Mouse (Mus musculus): ENCODE results near the gene Ccdc169.

Gene Ccdc169

GRCm38 (mm10) chr3:55122336-55122870 lies 14.7 kb upstream of the Ccdc169 start:
- DNase-seq (ENCODE audit: low read depth), result no peak

- no peak for DNase-seq (ENCODE audit: low read depth)
These were observed 14.1 kb upstream of the Ccdc169 start for GRCm38 (mm10) chr3:55123064-55123463.

- DNase-seq (ENCODE audit: low read depth), result no peak
These were observed 7.9 kb upstream of the Ccdc169 start for GRCm38 (mm10) chr3:55129181-55129692.

- no peak for DNase-seq (ENCODE audit: low read depth)
These were observed 5.4 kb upstream of the Ccdc169 start for GRCm38 (mm10) chr3:55131576-55132233.

DNA sequence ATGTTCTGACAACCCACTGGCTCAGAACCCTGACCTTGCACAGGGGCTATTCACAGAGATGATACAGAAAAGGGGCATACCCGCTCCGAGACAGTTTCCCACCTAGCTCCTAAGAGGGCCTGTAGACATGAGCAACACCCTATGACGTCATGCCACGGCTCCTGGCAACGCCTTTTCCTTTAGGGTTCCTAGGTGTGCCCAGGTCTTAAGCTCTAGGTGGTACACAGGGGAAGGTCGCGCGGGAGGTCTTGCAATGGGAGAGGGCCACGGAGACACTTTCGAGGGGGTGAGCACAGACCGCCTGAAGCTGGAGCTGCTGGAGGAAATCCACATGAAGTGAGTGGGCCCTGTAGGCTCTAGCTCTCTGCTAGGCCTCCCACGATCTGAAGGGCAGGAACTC lies 2.7 kb downstream of the Ccdc169 start:
- no peak for DNase-seq (ENCODE audit: low read depth)

- DNase-seq (ENCODE audit: low read depth), result no peak
These were observed 4.3 kb downstream of the Ccdc169 start for GRCm38 (mm10) chr3:55141401-55141800.

GRCm38 (mm10) chr3:55144916-55145315 lies 7.8 kb downstream of the Ccdc169 start:
- no peak for DNase-seq (ENCODE audit: low read depth)

DNA sequence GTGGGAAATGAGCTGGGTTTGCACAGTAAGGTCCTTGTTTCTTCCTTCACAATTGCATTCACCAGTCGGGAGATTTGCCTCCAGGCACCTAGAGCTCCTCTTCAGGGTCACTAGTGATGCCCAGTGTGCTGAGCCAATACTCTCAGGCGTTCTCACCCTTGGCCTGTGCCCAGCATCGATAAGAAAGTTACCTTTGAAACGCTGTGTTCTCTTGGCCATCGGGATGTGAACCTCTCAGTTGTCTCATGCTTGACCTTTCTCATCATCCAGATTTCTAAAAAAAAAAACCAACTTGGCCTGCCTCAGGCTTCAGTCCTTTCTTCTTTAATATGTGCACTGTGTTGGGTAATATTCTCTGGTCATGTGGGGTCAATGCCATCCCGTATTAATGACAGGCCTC lies 9.3 kb downstream of the Ccdc169 start:
- no peak for DNase-seq (ENCODE audit: low read depth)

DNA sequence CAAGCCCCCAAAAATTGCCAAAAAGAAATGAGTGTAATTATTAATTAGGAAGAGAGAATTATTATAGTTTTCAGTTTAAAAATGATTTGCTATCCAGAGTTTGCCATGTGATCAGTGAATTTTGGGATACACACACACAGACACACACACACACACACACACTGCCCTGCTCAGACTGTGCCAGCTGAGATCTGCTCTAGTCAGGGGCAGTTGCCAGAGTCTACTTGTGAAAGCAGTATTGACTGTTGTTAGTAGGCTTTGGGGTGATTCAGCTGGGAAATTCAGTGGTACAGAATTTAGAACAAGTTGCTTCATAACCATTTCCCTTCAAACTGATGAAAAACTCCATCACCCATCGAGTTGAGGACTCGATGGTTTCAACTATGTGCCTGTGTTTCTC lies 10.0 kb downstream of the Ccdc169 start:
- no peak for DNase-seq (ENCODE audit: low read depth)

DNA sequence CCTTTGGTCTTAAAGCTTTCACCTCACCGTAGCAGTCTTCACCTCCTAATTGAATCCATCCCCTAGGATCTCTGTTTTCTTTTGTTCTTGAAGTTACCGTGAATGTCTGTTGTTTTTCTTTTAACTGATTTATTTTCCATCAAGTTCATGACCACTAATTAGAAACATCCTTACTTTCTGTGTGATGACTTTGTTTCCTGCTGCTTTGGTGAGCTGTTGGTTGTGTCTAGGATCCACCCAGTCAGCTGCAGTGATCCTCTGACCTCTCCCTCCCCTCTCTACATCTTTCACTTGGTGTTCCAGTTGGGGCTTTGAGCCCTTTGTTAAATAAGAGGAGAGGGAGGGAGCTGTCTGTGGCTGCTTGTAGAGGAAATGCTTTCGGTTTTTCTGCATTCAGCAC lies 11.0 kb downstream of the Ccdc169 start:
- DNase-seq (ENCODE audit: low read depth), result no peak

DNA sequence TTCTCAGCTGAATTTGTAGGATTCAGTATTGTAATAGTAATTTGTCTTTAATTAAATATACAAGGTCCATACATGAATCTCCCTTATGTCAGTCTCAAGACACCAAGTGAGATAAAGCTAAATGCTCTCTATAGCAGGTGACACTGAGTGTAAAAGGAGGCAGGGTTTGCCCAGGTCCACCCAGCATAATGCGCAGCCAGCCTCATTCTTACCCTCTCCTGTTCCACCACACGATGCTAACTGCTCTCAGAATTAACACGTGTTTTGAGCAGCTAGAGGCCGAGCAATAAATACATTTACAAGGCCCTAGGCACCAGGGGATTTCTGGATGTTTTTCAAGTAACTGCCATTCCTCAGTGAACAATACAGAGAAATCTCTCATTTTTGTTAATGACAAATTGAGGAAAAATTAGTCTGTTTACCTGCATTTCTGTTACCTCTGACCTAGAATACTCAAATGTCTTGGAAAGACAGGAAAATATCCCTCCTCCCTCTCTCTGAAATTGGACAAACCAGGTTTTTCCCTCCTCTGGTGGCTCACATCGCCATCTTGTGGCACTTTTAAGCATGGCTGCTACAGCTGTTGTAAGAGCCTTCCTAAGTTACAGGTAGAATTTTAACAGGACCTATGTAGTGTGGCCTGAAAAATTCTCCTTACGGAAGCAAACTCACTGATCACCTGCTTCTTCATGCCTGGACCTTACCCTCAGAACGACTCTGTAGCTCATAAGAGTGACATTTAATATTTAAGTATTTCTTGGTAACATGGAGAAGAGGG lies 14.7 kb downstream of the Ccdc169 start:
- no peak for DNase-seq (ENCODE audit: low read depth)

- peak; percentile 55 for DNase-seq (ENCODE audit: low read depth)
These were observed 15.7 kb downstream of the Ccdc169 start for GRCm38 (mm10) chr3:55152673-55153334.

- DNase-seq (ENCODE audit: low read depth), result no peak
These were observed 17.0 kb downstream of the Ccdc169 start for GRCm38 (mm10) chr3:55154163-55154562.

DNA sequence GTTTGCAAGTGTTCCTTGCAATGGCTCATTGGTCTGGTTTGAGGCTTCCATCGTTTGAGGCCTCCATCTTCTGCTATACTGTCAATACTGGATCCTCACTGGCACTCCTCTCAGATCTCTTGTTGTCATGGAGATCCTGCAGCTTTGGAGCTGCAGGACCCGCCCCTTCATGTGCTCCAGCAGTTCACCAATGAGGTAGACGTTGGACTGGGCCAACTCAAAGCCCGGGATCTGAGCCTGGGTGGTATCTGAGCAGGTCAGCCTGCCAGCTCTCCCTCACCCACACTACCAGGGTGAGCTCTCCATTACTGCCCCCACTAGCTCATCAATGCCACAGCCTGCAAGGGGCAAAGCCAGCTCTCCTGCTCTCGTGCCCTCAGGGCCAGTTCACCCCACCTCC lies 20.3 kb downstream of the Ccdc169 start:
- no peak for DNase-seq (ENCODE audit: low read depth)

DNA sequence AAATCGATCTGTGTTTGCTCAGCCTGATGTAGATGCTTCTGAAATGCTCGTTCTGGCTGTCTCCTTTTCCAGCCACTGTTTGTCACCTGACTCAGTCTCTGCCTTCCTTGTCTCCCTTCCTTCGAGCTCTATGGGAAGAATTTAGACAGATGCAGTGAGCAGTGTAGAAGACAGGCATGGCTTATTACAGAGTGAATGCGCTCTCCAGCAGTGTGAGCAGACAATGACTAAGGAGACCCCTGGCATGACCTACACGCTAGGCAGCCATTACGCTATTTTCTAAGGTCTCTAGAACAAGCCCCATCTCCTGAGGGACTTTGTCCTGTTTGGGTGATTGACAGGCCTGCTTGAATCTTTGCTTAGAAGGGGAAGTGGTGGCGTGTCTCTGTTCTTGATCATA lies 24.0 kb downstream of the Ccdc169 start:
- no peak for DNase-seq (ENCODE audit: low read depth)

- DNase-seq (ENCODE audit: low read depth), result no peak
These were observed 26.4 kb downstream of the Ccdc169 start for GRCm38 (mm10) chr3:55163510-55163909.

- DNase-seq (ENCODE audit: low read depth), result no peak
These were observed 35.3 kb downstream of the Ccdc169 start for GRCm38 (mm10) chr3:55172478-55172877.

GRCm38 (mm10) chr3:55177271-55177670 lies 40.1 kb downstream of the Ccdc169 start:
- no peak for DNase-seq (ENCODE audit: low read depth)

GRCm38 (mm10) chr3:55181766-55182165 lies 44.6 kb downstream of the Ccdc169 start, which contains the start of gene Sohlh2:
Sohlh2 (plus strand) TSS chr3:55182028.
- DNase-seq (ENCODE audit: low read depth), result no peak

- DNase-seq (ENCODE audit: low read depth), result no peak
These were observed 54.5 kb downstream of the Ccdc169 start for GRCm38 (mm10) chr3:55191668-55192067.

GRCm38 (mm10) chr3:55193351-55193750 lies 56.2 kb downstream of the Ccdc169 start:
- DNase-seq (ENCODE audit: low read depth), result no peak

GRCm38 (mm10) chr3:55194792-55195191 lies 57.7 kb downstream of the Ccdc169 start:
- no peak for DNase-seq (ENCODE audit: low read depth)

Data from naive thymus-derived CD4-positive, alpha-beta T cell, adult 2 months (primary cell).